Mouse (Mus musculus) hindbrain, embryonic 16.5 days (tissue): ENCODE measurements around the gene Lix1. TPM values are rescaled to one million over a fixed set of nuclear protein-coding genes. Genes with fewer than 3 reads are reported as not detected.
A peak's percentile ranks its signal among the peaks of the same experiment; 100 is the strongest.

Experiments used
- ATAC-seq: fragments of 200-750 bp; cut with Nextera tagmentation; 2 replicates; pipeline ENCODE4 v1.8.0; 2017; ENCODE audit warnings: moderate TSS enrichment, moderate library complexity
- H3K27ac ChIP-seq: fragments of 300-500 bp; sonication (generic); 2 replicates; pipeline ENCODE4 v1.5.1; 2014; ENCODE audit warnings: low read depth, mild to moderate bottlenecking, control low read depth, low read length, moderate library complexity
- H3K27me3 ChIP-seq: fragments of 300-500 bp; sonication (generic); replicated peaks from 2 replicates; pipeline ENCODE4 v1.6.1; 2014; ENCODE audit warnings: low read length; ENCODE audit not compliant: control insufficient read depth, insufficient read depth
- H3K36me3 ChIP-seq: fragments of 300-500 bp; sonication (generic); 2 replicates; pipeline ENCODE4 v1.6.1; 2014; ENCODE audit warnings: mild to moderate bottlenecking, low read length, moderate library complexity, mixed read lengths; ENCODE audit not compliant: control insufficient read depth, insufficient read depth
- H3K4me1 ChIP-seq: fragments of 300-500 bp; sonication (generic); 2 replicates; pipeline ENCODE4 v1.6.1; 2014; ENCODE audit warnings: low read depth, low read length; ENCODE audit not compliant: control insufficient read depth, insufficient read depth
- H3K4me2 ChIP-seq: fragments of 300-500 bp; sonication (generic); 2 replicates; pipeline ENCODE4 v1.6.1; 2014; ENCODE audit warnings: mild to moderate bottlenecking, low read length, control low read depth, moderate library complexity
- H3K4me3 ChIP-seq: fragments of 300-500 bp; sonication (generic); 2 replicates; pipeline ENCODE4 v1.5.1; 2014; ENCODE audit warnings: mild to moderate bottlenecking, low read length, control low read depth, moderate library complexity
- H3K9ac ChIP-seq: fragments of 300-500 bp; sonication (generic); 2 replicates; pipeline ENCODE4 v1.6.1; 2014; ENCODE audit warnings: low read depth, mild to moderate bottlenecking, control low read depth, low read length, moderate library complexity
- H3K9me3 ChIP-seq: fragments of 300-500 bp; sonication (generic); 2 replicates; pipeline ENCODE4 v1.6.1; 2014; ENCODE audit warnings: mild to moderate bottlenecking, low read length, moderate library complexity; ENCODE audit not compliant: control insufficient read depth
- WGBS: fragments of 180-500 bp; shearing (Covaris S2); extraction: QIAGEN DNeasy Blood & Tissue Kit; methylation state at CpG from one replicate; pipeline ENCODE4 v1.1.7; 2014; 5-methylcytosine and 5-hydroxymethylcytosine counted together
- polyA plus RNA-seq: library from polyadenylated mRNA; unstranded; fragments of >200 nt; fragmentation: Nextera tagmentation; extraction: Ambion mirVana; gene quantifications from 2 replicates; pipeline ENCODE4 v1.2.1, GENCODE M21; 2015

Lix1 gene
- polyA plus RNA-seq, 1 experiment from 2014 or later, result 7.8 TPM

DNA sequence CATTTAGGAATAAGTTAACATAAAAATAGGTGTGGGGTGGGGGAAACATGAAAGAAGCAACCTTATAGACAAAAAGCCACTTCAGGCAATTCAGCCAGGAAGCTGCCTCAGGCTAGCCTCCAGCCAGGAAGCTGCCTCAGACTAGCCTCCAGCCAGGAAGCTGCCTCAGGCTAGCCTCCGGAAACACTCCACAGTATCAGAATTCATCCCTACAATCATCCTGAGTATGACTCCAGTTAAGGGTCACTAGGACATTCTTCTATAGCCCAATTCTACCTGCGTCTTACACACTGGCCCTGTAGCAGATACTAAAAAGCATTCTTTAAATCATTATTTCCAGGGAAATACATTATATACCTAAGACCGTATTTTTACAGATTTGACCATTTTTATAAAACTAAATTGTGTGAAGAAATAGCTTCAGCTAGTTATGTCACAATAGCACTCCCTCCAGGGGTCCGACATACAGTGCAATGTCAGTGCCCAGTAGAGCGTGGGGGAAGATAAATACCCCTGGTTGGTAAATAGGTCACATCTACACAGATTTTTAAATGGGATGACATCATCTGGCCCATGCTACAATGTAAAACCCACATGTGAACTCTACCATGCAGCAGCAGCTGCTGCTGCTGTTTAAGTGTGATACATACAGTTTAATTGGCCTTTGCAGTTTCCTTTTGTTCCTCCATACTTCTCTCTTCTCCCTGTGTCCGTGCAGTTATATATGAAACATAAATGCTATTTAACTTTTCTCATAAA, 6.4 kb downstream of the Lix1 start:
- WGBS, result 42% methylated on average over 6 of the region's 6 CpGs
- H3K4me1 ChIP-seq, result peaks cover 4% of the 10 kb centered on the region
- no peak overlapping the region for H3K27ac ChIP-seq
- H3K36me3 ChIP-seq, result no peaks in the 10 kb centered on the region
- no peaks in the 10 kb centered on the region for H3K27me3 ChIP-seq
- H3K9me3 ChIP-seq, result no peaks in the 10 kb centered on the region
- H3K4me3 ChIP-seq, result no peak overlapping the region
- ATAC-seq, result no peak
- H3K4me2 ChIP-seq, result no peak overlapping the region
- no peak overlapping the region for H3K9ac ChIP-seq

DNA sequence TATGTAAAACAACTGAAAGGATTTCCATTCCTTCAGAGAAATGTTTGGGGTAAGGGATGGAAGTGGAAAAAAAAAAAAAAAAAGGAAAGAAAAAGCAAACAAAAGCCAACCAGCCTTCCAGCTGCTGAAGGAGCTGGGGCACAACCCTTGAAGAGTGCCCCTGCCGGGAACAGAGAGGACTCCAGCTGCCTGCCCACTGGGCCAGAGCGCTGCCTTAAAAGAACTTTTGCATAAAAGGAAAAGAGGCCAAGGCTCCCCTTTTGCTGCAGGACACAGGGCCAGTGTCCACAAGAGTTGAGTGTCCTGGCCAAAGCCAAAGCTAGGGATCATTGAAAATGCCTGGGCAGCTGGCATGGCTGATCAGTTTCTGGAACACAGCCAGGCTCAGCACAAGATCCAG, 7.1 kb downstream of the Lix1 start:
- no peak overlapping the region for H3K27ac ChIP-seq
- H3K9me3 ChIP-seq, result no peaks in the 10 kb centered on the region
- WGBS, result 2% methylated on average over 2 of the region's 2 CpGs

DNA sequence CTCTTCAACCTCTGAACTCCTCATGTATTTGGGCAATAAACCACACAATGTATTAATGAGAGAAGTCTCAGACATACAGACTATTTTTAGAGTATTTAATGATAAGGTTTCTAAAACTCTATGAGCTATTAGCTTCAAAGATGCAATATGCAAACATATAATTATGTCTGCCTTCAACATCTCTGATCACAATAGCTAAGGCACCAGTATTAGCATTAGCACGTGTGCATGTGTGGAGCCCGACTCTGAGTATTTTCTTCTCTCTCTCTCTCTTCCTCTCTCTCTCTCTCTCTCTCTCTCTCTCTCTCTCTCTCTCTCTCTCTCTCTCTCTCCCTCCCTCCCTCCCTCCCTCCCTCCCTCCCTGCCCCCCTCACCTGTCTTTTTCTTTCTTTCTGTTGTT, 9.0 kb downstream of the Lix1 start:
- Histone ChIP-seq H3K4me3 (no peak overlapping the region), H3K27me3 (no peaks in the 10 kb centered on the region), H3K4me1 (peaks cover 4% of the 10 kb centered on the region; the same call in 1 of the 2 replicates), H3K27ac (no peak overlapping the region), H3K36me3 (no peaks in the 10 kb centered on the region), H3K9ac (no peak overlapping the region), H3K9me3 (no peaks in the 10 kb centered on the region), H3K4me2 (no peak overlapping the region)
- 67% methylated on average over 2 of the region's 2 CpGs for WGBS
- ATAC-seq, result no peak

More for the DNA sequence above, 7.1 kb downstream of the Lix1 start:
- Histone ChIP-seq H3K9ac (no peak overlapping the region), H3K4me2 (no peak overlapping the region), H3K27me3 (no peaks in the 10 kb centered on the region), H3K36me3 (no peaks in the 10 kb centered on the region), H3K4me1 (peaks cover 4% of the 10 kb centered on the region), H3K4me3 (no peak overlapping the region)
- ATAC-seq, result peak; percentile 68; the same call in 1 of the 2 replicates

DNA sequence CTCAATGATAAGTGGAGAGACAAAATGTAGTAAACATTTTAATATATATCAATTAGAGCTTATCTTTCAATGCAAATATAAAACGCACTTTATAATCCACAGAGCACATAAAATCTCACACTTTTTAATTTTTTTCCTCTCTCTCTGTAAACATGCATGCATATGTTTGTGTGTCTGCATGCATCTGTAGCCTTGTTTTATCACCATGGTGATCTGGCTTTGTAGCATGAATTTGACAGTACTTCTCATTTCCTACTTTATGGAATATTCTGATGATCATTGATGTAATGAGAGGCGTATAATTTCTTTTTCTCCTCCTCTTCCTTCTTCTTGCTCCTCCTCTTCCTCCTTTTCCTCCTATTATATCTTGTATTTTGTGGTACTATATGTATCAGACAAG, 9.7 kb downstream of the Lix1 start:
- H3K4me1 ChIP-seq, result peaks cover 4% of the 10 kb centered on the region; the same call in 1 of the 2 replicates
- no peak overlapping the region for H3K9ac ChIP-seq

DNA sequence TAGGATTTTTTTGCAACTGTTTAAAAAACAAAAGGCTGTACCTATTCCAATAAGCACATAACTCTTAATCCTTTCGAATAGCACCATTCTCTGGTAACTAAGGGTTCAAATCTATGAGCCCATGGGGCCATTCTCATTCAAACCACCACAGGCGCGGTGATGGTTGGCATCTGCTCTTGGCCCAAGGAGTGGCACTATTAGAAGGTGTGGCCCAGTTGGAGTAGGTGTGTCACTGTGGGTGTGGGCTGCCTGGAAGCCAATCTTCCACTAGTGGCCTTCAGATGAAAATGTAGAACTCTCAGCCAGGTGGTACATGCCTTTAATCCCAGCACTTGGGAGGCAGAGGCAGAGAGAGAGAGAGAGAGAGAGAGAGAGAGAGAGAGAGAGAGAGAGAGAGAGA, 11.7 kb downstream of the Lix1 start:
- no peak overlapping the region for H3K27ac ChIP-seq
- H3K4me3 ChIP-seq, result no peak overlapping the region
- H3K9ac ChIP-seq, result no peak overlapping the region
- WGBS, result 97% methylated on average over 3 of the region's 3 CpGs
- no peaks in the 10 kb centered on the region for H3K36me3 ChIP-seq
- H3K9me3 ChIP-seq, result no peaks in the 10 kb centered on the region
- no peak overlapping the region for H3K4me2 ChIP-seq
- peaks cover 4% of the 10 kb centered on the region; the same call in 1 of the 2 replicates for H3K4me1 ChIP-seq
- ATAC-seq, result no peak
- no peaks in the 10 kb centered on the region for H3K27me3 ChIP-seq

More for the DNA sequence above, 9.7 kb downstream of the Lix1 start:
- no peak overlapping the region for H3K27ac ChIP-seq
- H3K9me3 ChIP-seq, result no peaks in the 10 kb centered on the region
- H3K4me2 ChIP-seq, result no peak overlapping the region
- no peak for ATAC-seq
- H3K4me3 ChIP-seq, result no peak overlapping the region
- H3K27me3 ChIP-seq, result no peaks in the 10 kb centered on the region
- H3K36me3 ChIP-seq, result no peaks in the 10 kb centered on the region
- WGBS, result 90% methylated on average over 2 of the region's 2 CpGs

DNA sequence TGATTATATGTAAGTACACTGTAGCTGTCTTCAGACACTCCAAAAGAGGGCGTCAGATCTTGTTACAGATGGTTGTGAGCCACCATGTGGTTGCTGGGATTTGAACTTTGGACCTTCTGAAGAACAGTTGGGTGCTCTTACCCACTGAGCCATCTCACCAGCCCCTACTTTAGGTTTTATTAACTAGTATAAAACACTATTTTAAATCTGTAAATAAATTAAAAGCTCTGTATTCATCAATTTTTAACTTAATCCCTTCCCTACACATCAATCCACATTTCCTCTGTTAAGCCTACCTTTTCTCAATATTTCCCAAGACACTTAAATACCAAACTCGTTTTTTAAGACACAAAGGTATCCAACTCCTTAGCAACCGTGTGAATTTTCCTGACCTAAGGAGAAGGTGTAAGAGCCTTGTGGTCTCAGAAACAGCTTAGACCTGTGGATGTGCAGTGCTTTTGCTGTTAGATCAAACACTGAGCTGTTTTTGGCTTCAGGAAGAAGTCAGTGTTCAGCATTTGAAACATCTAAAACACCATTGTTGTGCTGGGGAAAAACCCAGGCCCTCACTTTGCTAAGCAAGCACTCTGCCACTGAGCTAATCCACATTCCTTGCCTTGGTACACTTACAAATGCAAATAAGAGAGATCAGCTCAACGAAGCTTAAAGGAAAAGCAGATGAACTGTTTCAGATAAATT, 22.3 kb downstream of the Lix1 start:
- 33% methylated on average over 4 of the region's 4 CpGs for WGBS

DNA sequence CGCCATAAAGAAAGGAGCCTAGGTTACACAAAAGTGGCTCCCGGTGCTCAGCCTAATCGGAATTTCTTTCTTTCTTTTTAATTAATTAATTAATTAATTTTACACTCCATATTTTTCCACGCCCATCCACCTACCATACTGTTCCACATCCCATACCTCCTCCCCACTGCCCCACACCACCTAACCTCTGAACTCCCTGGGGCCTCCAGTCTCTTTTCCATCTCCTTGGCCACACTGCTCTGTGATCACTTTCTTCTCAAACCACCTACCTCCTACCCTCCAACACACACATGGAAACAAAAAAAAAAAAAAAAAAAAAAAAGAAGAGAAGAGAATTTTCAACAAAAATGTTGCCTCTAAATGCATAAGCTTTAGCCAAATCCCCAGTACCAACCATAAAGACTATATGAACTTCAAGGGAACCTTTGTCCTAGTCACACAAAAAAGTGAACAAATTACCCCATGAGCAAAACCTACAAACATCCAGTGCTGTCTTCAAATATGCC, 22.9 kb downstream of the Lix1 start:
- Histone ChIP-seq H3K36me3 (no peaks in the 10 kb centered on the region), H3K4me3 (no peak overlapping the region), H3K4me2 (no peak overlapping the region), H3K4me1 (no peaks in the 10 kb centered on the region), H3K27ac (no peak overlapping the region), H3K9me3 (no peaks in the 10 kb centered on the region), H3K9ac (no peak overlapping the region), H3K27me3 (no peaks in the 10 kb centered on the region)
- WGBS, result 26% methylated on average over 4 of the region's 4 CpGs
- no peak for ATAC-seq

More for the DNA sequence above, 22.3 kb downstream of the Lix1 start:
- no peaks in the 10 kb centered on the region for H3K27me3 ChIP-seq
- H3K4me3 ChIP-seq, result no peak overlapping the region
- no peaks in the 10 kb centered on the region for H3K36me3 ChIP-seq
- no peak overlapping the region for H3K4me2 ChIP-seq
- no peak for ATAC-seq
- no peaks in the 10 kb centered on the region for H3K9me3 ChIP-seq
- H3K27ac ChIP-seq, result no peak overlapping the region
- no peaks in the 10 kb centered on the region for H3K4me1 ChIP-seq
- no peak overlapping the region for H3K9ac ChIP-seq

DNA sequence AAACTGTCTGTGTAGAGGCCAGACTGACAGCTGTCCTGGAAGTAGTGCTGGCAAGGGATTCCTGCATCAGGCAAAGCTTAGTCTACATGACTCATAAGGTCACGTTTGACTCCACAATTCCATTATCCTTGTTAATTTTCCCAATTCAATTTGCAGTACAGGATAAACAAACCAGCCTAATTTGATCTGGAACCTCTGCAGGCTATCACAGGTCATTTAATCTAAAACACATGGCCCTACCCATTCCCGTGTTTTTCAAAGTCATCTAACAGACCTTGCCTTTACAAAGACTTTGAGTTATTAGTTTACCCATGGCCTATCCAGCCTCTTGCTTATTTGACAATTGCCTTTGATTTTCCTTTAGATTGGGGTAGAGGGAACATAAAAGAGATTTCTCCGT, 23.4 kb downstream of the Lix1 start:
- no peak overlapping the region for H3K4me3 ChIP-seq
- no peaks in the 10 kb centered on the region for H3K9me3 ChIP-seq
- H3K27ac ChIP-seq, result no peak overlapping the region
- no peaks in the 10 kb centered on the region for H3K27me3 ChIP-seq
- no peaks in the 10 kb centered on the region for H3K36me3 ChIP-seq
- H3K4me2 ChIP-seq, result no peak overlapping the region
- no peak overlapping the region for H3K9ac ChIP-seq
- ATAC-seq, result no peak
- H3K4me1 ChIP-seq, result no peaks in the 10 kb centered on the region
- 67% methylated on average over 3 of the region's 3 CpGs for WGBS

DNA sequence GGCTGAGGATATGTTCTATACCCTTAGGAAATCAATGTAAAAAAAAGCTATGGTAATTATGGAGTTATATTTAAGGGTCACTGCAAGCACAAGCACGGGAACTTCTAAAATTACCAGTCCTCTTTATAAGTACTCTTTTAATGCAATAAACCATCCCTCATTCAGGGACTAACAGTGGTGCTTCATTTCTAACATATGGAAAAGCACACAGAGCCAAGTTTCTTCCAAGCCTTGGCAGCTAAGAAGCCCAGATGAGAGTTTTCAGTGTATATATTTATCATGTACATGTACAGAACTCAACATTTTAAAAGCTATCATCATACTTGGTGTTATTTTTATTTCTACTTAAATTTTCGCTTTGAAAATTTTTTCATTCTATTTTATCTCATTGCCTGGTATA, 26.4 kb downstream of the Lix1 start:
- H3K4me2 ChIP-seq, result no peak overlapping the region
- no peaks in the 10 kb centered on the region for H3K36me3 ChIP-seq
- 86% methylated on average over 2 of the region's 2 CpGs for WGBS
- ATAC-seq, result no peak
- H3K9me3 ChIP-seq, result no peaks in the 10 kb centered on the region
- no peak overlapping the region for H3K27ac ChIP-seq
- H3K4me1 ChIP-seq, result no peaks in the 10 kb centered on the region
- H3K4me3 ChIP-seq, result no peak overlapping the region
- H3K9ac ChIP-seq, result no peak overlapping the region
- H3K27me3 ChIP-seq, result no peaks in the 10 kb centered on the region
